Mouse (Mus musculus) bone marrow, adult 2 months (tissue): ENCODE results near the gene Rtraf.

Experiments
- CTCF ChIP-seq: fragments of 200-500 bp; IDR thresholded peaks from 2 replicates; pipeline ENCODE4 v1.5.1; 2011; ENCODE audit warnings: low read length, control low read depth; ENCODE audit not compliant: control insufficient read depth, insufficient read depth
- POLR2A ChIP-seq: fragments of 200-500 bp; IDR thresholded peaks from 2 replicates; pipeline ENCODE4 v1.6.1; 2011; ENCODE audit warnings: low read depth, mild to moderate bottlenecking, control low read depth, low read length, borderline replicate concordance; ENCODE audit not compliant: control insufficient read depth

GRCm38 (mm10) chr14:19867286-19867935 is 43.8 kb upstream of the Rtraf start:
- TF ChIP-seq CTCF (no peak), POLR2A (no peak)
